In genomic region chr10:111907836-111908235, GRCm38 (mm10) we compare ENCODE assay signal across 20 mouse cellular contexts.
DNase-seq lines count a peak whose midpoint lies in the region; TF ChIP-seq lines count a peak whose summit lies in the region.
"Had no signal": no experiment of that assay in that cellular context is flagged by ENCODE, and none has a peak within 500 bp of the region (broad histone marks: within the 10 kb centered on the region; RNA-seq: fewer than 3 reads in every experiment).

No protein-coding gene starts in this region.

- TF ChIP-seq CTCF in cerebellum, adult 2 months (IDR thresholded peaks at IDR 0.05; ENCODE audit: borderline replicate concordance, insufficient read depth, low read depth, low read length) = no peak

- H3K27me3 ChIP-seq in cerebellum, adult 2 months (ENCODE audit: control insufficient read depth, insufficient read depth, low read length) = no peaks in the 10 kb centered on the region
- H3K27me3 ChIP-seq: embryonic facial prominence, embryonic 15.5 days; forebrain, embryonic 15.5 days; heart, embryonic 15.5 days had no signal

- TF ChIP-seq POLR2A in cerebellum, adult 2 months (IDR thresholded peaks at IDR 0.05; ENCODE audit: borderline replicate concordance, insufficient read depth, low read length) = no peak

- H3K4me3 ChIP-seq in cerebellum, adult 2 months (replicated peaks; ENCODE audit: insufficient read depth, low read depth, low read length) = no peak overlapping the region
- H3K4me3 ChIP-seq: embryonic facial prominence, embryonic 15.5 days; forebrain, embryonic 15.5 days; heart, embryonic 15.5 days; midbrain, embryonic 10.5 days had no signal

- H3K27ac ChIP-seq in cerebellum, adult 2 months (ENCODE audit: insufficient read depth, low read length) = no peak overlapping the region
- H3K27ac ChIP-seq: embryonic facial prominence, embryonic 15.5 days; forebrain, embryonic 15.5 days; heart, embryonic 15.5 days; hindbrain, postnatal 0 days; macrophage; midbrain, embryonic 10.5 days had no signal

- peaks cover 9% of the 10 kb centered on the region for H3K4me1 ChIP-seq in cerebellum, adult 2 months (ENCODE audit: control insufficient read depth, insufficient read depth, low read length)
- H3K4me1 ChIP-seq: embryonic facial prominence, embryonic 15.5 days; heart, embryonic 15.5 days; midbrain, embryonic 10.5 days had no signal

- WGBS in cerebellum, adult 2 months = 11% methylated on average over 5 of the region's 5 CpGs

- peak; percentile 46 for DNase-seq in heart, adult 11 months
- no peak for DNase-seq in heart, adult 9 months (ENCODE audit: low spot score in 2 of 2)
- peak; percentile 92 for DNase-seq in brain, adult 2 months (ENCODE audit: low read depth, low spot score)
- DNase-seq in cerebellum, adult 2 months = peak; percentile 94 to 96
- DNase-seq in cerebellum, postnatal 25 days = peak; percentile 99
- DNase-seq in adrenal gland, postnatal 14 days = no peak
- DNase-seq in lung, postnatal 14 days = no peak
- DNase-seq: adrenal gland, postnatal 10 days; gastrocnemius, postnatal 25 days; heart, postnatal 36 days; layer of hippocampus, adult 9-11 months; right cerebral cortex, adult 18-20 months; right cerebral cortex, postnatal 4 days; thymus, postnatal 25 days had no signal

Comparison
In these comparisons a context has a peak if more than half of its experiments do, and no peak if none do; other contexts are left out.
1. DNase-seq: peak in heart, adult 11 months (single experiment), brain, adult 2 months (single experiment), cerebellum, adult 2 months (2 of 2) and cerebellum, postnatal 25 days (2 of 2); none in heart, adult 9 months (0 of 2), adrenal gland, postnatal 14 days (single experiment) and lung, postnatal 14 days (single experiment).